Mouse (Mus musculus): ENCODE measurements around the gene Ift80.

GRCm38 (mm10) chr3:68939312-68939711 lies 65.1 kb downstream of the Ift80 start:
- no peak for TF ChIP-seq EP300 (IDR thresholded peaks at IDR 0.05; ENCODE audit: low read depth)
- no peak for TF ChIP-seq CTCF (IDR thresholded peaks at IDR 0.05; ENCODE audit: low read depth)

Measured in liver, postnatal 0 days (tissue).